Mouse (Mus musculus) left cerebral cortex, adult 11 months (tissue): ENCODE measurements at regions not wholly inside any gene's neighbourhood (a gene's known extent, or its start where the extent isn't known, plus 50 kb on each side); places are given as distances from the start of the nearest gene placed in this dataset.

Experiments
- DNase-seq: peaks from one replicate; pipeline ENCODE4 v3.0.0; 2022; ENCODE audit warnings: low spot score

- DNase-seq, result no peak
These were observed 172.4 kb upstream of the Mki67 start for GRCm38 (mm10) chr7:135888598-135888997.

- no peak for DNase-seq
These were observed 173.0 kb upstream of the Mki67 start for GRCm38 (mm10) chr7:135889016-135889726.

- DNase-seq, result no peak
These were observed 182.7 kb upstream of the Mki67 start for GRCm38 (mm10) chr7:135898876-135899275.

- no peak for DNase-seq
These were observed 183.6 kb upstream of the Mki67 start for GRCm38 (mm10) chr7:135899765-135900164.

GRCm38 (mm10) chr7:135900861-135901321 is 184.7 kb upstream of the Mki67 start:
- DNase-seq, result no peak

GRCm38 (mm10) chr7:135902106-135903055 is 186.2 kb upstream of the Mki67 start:
- no peak for DNase-seq

- no peak for DNase-seq
These were observed 195.2 kb upstream of the Mki67 start for GRCm38 (mm10) chr7:135911376-135911775.

GRCm38 (mm10) chr7:135913923-135914634 is 197.9 kb upstream of the Mki67 start:
- DNase-seq, result no peak

- no peak for DNase-seq
These were observed 207.7 kb upstream of the Mki67 start for GRCm38 (mm10) chr7:135923876-135924275.

- no peak for DNase-seq
These were observed 208.5 kb upstream of the Mki67 start for GRCm38 (mm10) chr7:135924641-135925040.

GRCm38 (mm10) chr7:135930091-135930490 is 213.9 kb upstream of the Mki67 start:
- DNase-seq, result no peak

GRCm38 (mm10) chr7:135932595-135933175 is 216.5 kb upstream of the Mki67 start:
- DNase-seq, result no peak

- no peak for DNase-seq
These were observed 219.0 kb upstream of the Mki67 start for GRCm38 (mm10) chr7:135935180-135935579.

GRCm38 (mm10) chr7:135937465-135937864 is 221.3 kb upstream of the Mki67 start:
- no peak for DNase-seq

- no peak for DNase-seq
These were observed 223.2 kb upstream of the Mki67 start for GRCm38 (mm10) chr7:135939341-135939740.

- DNase-seq, result no peak
These were observed 226.7 kb upstream of the Mki67 start for GRCm38 (mm10) chr7:135942826-135943225.

GRCm38 (mm10) chr7:135946071-135946646 is 230.0 kb upstream of the Mki67 start:
- no peak for DNase-seq

GRCm38 (mm10) chr7:135961026-135961425 is 244.9 kb upstream of the Mki67 start:
- no peak for DNase-seq

- no peak for DNase-seq
These were observed 249.4 kb upstream of the Mki67 start for GRCm38 (mm10) chr7:135965528-135965927.

- DNase-seq, result no peak
These were observed 250.1 kb upstream of the Mki67 start for GRCm38 (mm10) chr7:135966231-135966630.

GRCm38 (mm10) chr7:135968638-135969037 is 252.5 kb upstream of the Mki67 start:
- DNase-seq, result no peak

GRCm38 (mm10) chr7:135986021-135986420 is 269.9 kb upstream of the Mki67 start:
- no peak for DNase-seq
